Mouse (Mus musculus) intestine, embryonic 14.5 days (tissue): Measurements from ENCODE around the gene Psmg1. TPM values are rescaled to one million over a fixed set of nuclear protein-coding genes. Genes with fewer than 3 reads are reported as not detected.
"Not testable (repeated sequence)": the region's sequence is repeated elsewhere in the genome, so short reads cannot be mapped to it uniquely, and the experiment has no call there.

ENCODE experiments used
- ATAC-seq: fragments of 200-750 bp; cut with Nextera tagmentation; replicated peaks from 2 replicates; pipeline ENCODE4 v1.8.0; 2017; ENCODE audit warnings: low read depth, moderate number of reproducible peaks, moderate TSS enrichment, moderate library complexity; ENCODE audit not compliant: low FRiP score, low TSS enrichment
- DNase-seq: peaks from one replicate; pipeline ENCODE4 v3.0.0-alpha.2; 2018; ENCODE audit warnings: low spot score
- H3K27ac ChIP-seq: fragments of 300-500 bp; sonication (generic); 2 replicates; pipeline ENCODE4 v1.5.1; 2014; ENCODE audit warnings: low read depth, mild to moderate bottlenecking, control low read depth
- H3K27me3 ChIP-seq: fragments of 300-500 bp; sonication (generic); replicated peaks from 2 replicates; pipeline ENCODE4 v1.6.1; 2014; ENCODE audit warnings: low read length, control low read depth; ENCODE audit not compliant: control insufficient read depth, insufficient read depth
- H3K36me3 ChIP-seq: fragments of 300-500 bp; sonication (generic); 2 replicates; pipeline ENCODE4 v1.6.1; 2014; ENCODE audit warnings: low read length, control low read depth; ENCODE audit not compliant: control insufficient read depth, insufficient read depth
- H3K4me1 ChIP-seq: fragments of 300-500 bp; sonication (generic); replicated peaks from 2 replicates; pipeline ENCODE4 v1.6.1; 2014; ENCODE audit warnings: low read length, control low read depth, mixed read lengths; ENCODE audit not compliant: control insufficient read depth, insufficient read depth
- H3K4me2 ChIP-seq: fragments of 300-500 bp; sonication (generic); 2 replicates; pipeline ENCODE4 v1.6.1; 2014; ENCODE audit warnings: low read length
- H3K4me3 ChIP-seq: fragments of 300-500 bp; sonication (generic); 2 replicates; pipeline ENCODE4 v1.5.1; 2014; ENCODE audit warnings: low read depth, low read length, control low read depth, mixed read lengths
- H3K9ac ChIP-seq: fragments of 300-500 bp; sonication (generic); 2 replicates; pipeline ENCODE4 v1.6.1; 2014; ENCODE audit warnings: mild to moderate bottlenecking, low read length
- H3K9me3 ChIP-seq: fragments of 300-500 bp; sonication (generic); 2 replicates; pipeline ENCODE4 v1.6.1; 2016; ENCODE audit warnings: low read length, control low read depth; ENCODE audit not compliant: control insufficient read depth
- WGBS: fragments of 180-500 bp; shearing (Covaris S2); extraction: QIAGEN DNeasy Blood & Tissue Kit; methylation state at CpG from one replicate; pipeline ENCODE4 v1.1.7; 2014; 5-methylcytosine and 5-hydroxymethylcytosine counted together
- polyA plus RNA-seq: library from polyadenylated mRNA; unstranded; fragments of >200 nt; fragmentation: Nextera tagmentation; extraction: Ambion mirVana; gene quantifications from 2 replicates; pipeline ENCODE4 v1.2.1, GENCODE M21; 2014

Gene Psmg1
- polyA plus RNA-seq, 1 experiment from 2014 or later = 94.8 TPM

GRCm38 (mm10) chr16:95970841-95971240 lies 19.9 kb downstream of the Psmg1 start:
- Histone ChIP-seq H3K27ac (no peak overlapping the region), H3K4me1 (no peaks in the 10 kb centered on the region), H3K4me3 (no peak overlapping the region), H3K4me2 (no peak overlapping the region), H3K9ac (no peak overlapping the region), H3K9me3 (no peaks in the 10 kb centered on the region), H3K27me3 (no peaks in the 10 kb centered on the region), H3K36me3 (no peaks in the 10 kb centered on the region)
- 77% methylated on average over 2 of the region's 2 CpGs for WGBS
- ATAC-seq (no peak), DNase-seq (no peak)

- H3K36me3 ChIP-seq = no peaks in the 10 kb centered on the region
- WGBS = 73% methylated on average over 11 of the region's 11 CpGs
- no peaks in the 10 kb centered on the region for H3K27me3 ChIP-seq
- H3K27ac ChIP-seq = no peak overlapping the region
- ATAC-seq (no peak), DNase-seq (no peak)
- no peaks in the 10 kb centered on the region for H3K9me3 ChIP-seq
- no peak overlapping the region for H3K9ac ChIP-seq
- H3K4me3 ChIP-seq = no peak overlapping the region
- H3K4me2 ChIP-seq = no peak overlapping the region
- peaks cover 7% of the 10 kb centered on the region for H3K4me1 ChIP-seq
These were observed 23.3 kb downstream of the Psmg1 start for GRCm38 (mm10) chr16:95967455-95967854.

GRCm38 (mm10) chr16:95964427-95965023 lies 26.2 kb downstream of the Psmg1 start:
- no peaks in the 10 kb centered on the region for H3K27me3 ChIP-seq
- no peak overlapping the region for H3K27ac ChIP-seq
- H3K4me1 ChIP-seq = peaks cover 7% of the 10 kb centered on the region
- H3K4me3 ChIP-seq = no peak overlapping the region
- H3K36me3 ChIP-seq = no peaks in the 10 kb centered on the region
- 29% methylated on average over 11 of the region's 11 CpGs for WGBS
- H3K9me3 ChIP-seq = no peaks in the 10 kb centered on the region
- ATAC-seq (no peak), DNase-seq (peak; percentile 68)
- no peak overlapping the region for H3K4me2 ChIP-seq
- no peak overlapping the region for H3K9ac ChIP-seq

GRCm38 (mm10) chr16:95961484-95961883 lies 29.3 kb downstream of the Psmg1 start:
- not testable (repeated sequence) for H3K36me3 ChIP-seq, ATAC-seq, H3K4me1 ChIP-seq, DNase-seq, H3K27ac ChIP-seq, H3K9ac ChIP-seq, H3K4me2 ChIP-seq, H3K4me3 ChIP-seq, H3K27me3 ChIP-seq, H3K9me3 ChIP-seq
- WGBS = 78% methylated on average over 1 of the region's 1 CpGs

GRCm38 (mm10) chr16:95960689-95961088 lies 30.1 kb downstream of the Psmg1 start:
- not testable (repeated sequence) for H3K36me3 ChIP-seq, DNase-seq, H3K4me1 ChIP-seq, H3K9ac ChIP-seq, H3K27me3 ChIP-seq, ATAC-seq, H3K9me3 ChIP-seq, H3K27ac ChIP-seq, H3K4me2 ChIP-seq, H3K4me3 ChIP-seq
- WGBS = 98% methylated on average over 2 of the region's 2 CpGs

- H3K4me3 ChIP-seq = no peak overlapping the region
- 70% methylated on average over 8 of the region's 8 CpGs for WGBS
- H3K4me1 ChIP-seq = peaks cover 6% of the 10 kb centered on the region
- H3K27me3 ChIP-seq = no peaks in the 10 kb centered on the region
- H3K36me3 ChIP-seq = no peaks in the 10 kb centered on the region
- H3K9ac ChIP-seq = no peak overlapping the region
- DNase-seq (no peak), ATAC-seq (0 out of 2 replicates have a peak, but pooled peaks have one; percentile 19)
- H3K4me2 ChIP-seq = no peak overlapping the region
- no peak overlapping the region for H3K27ac ChIP-seq
- no peaks in the 10 kb centered on the region for H3K9me3 ChIP-seq
These were observed 32.7 kb downstream of the Psmg1 start for GRCm38 (mm10) chr16:95958080-95958479.

GRCm38 (mm10) chr16:95956618-95957017 lies 34.1 kb downstream of the Psmg1 start:
- DNase-seq = no peak
- Histone ChIP-seq H3K27me3 (no peaks in the 10 kb centered on the region), H3K36me3 (no peaks in the 10 kb centered on the region), H3K4me1 (no peaks in the 10 kb centered on the region), H3K9ac (no peak overlapping the region), H3K9me3 (0 out of 2 replicates have a peak, but pooled peaks cover 1% of the 10 kb centered on the region), H3K4me2 (no peak overlapping the region), H3K27ac (no peak overlapping the region), H3K4me3 (no peak overlapping the region)
- whole genome bisulfite sequencing = 65% methylated on average over 5 of the region's 5 CpGs
- ATAC-seq = no peak

GRCm38 (mm10) chr16:95955716-95956346 lies 34.9 kb downstream of the Psmg1 start:
- H3K4me3 ChIP-seq = no peak overlapping the region
- no peaks in the 10 kb centered on the region for H3K4me1 ChIP-seq
- no peaks in the 10 kb centered on the region for H3K27me3 ChIP-seq
- no peak for DNase-seq
- no peak overlapping the region for H3K27ac ChIP-seq
- no peak overlapping the region for H3K9ac ChIP-seq
- no peak for ATAC-seq
- 0 out of 2 replicates have a peak, but pooled peaks cover 3% of the 10 kb centered on the region for H3K9me3 ChIP-seq
- WGBS = 73% methylated on average over 5 of the region's 5 CpGs
- no peak overlapping the region for H3K4me2 ChIP-seq
- no peaks in the 10 kb centered on the region for H3K36me3 ChIP-seq

- Histone ChIP-seq H3K4me1 (no peaks in the 10 kb centered on the region), H3K27me3 (no peaks in the 10 kb centered on the region), H3K27ac (no peak overlapping the region), H3K36me3 (no peaks in the 10 kb centered on the region), H3K4me2 (no peak overlapping the region), H3K4me3 (no peak overlapping the region), H3K9ac (no peak overlapping the region), H3K9me3 (0 out of 2 replicates have a peak, but pooled peaks cover 3% of the 10 kb centered on the region)
- DNase-seq (no peak), ATAC-seq (no peak)
- WGBS = 85% methylated on average over 3 of the region's 3 CpGs
These were observed 36.4 kb downstream of the Psmg1 start for GRCm38 (mm10) chr16:95954341-95954740.
